Mouse (Mus musculus): ENCODE measurements at regions not wholly inside any gene's neighbourhood (a gene's known extent, or its start where the extent isn't known, plus 50 kb on each side); places are given as distances from the start of the nearest gene placed in this dataset.

DNA sequence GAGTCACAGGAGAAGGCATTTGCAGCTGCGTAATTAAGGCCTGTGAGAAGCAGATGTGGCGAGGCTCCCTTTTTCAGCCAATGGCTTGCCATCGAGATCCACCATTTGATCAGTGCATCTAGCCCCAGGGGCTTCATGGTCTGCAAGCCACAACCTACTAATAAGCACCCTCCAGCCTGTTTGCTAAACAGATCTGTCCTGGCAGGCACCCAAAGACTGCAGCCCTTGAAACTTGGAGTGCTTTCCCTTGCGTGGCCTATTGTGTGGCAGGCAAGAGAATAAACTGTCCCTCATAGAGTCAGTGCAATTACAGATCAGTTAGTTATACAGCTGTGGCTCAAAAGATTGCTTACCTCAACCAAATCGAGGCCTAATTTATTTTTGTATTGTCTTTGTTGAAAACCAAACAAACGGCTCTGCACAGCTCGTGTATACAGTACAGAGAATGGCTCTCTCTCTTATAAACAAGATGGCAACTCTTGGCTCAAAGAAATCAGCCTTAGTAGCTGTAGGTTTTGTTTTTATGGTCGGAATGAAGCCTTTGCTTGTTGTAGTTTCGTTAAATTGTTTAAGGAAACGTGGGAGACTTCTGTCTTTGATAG, 195.9 kb upstream of the Satb2 start:
- DNase-seq (ENCODE audit: low spot score in 2 of 2): no peak

DNA sequence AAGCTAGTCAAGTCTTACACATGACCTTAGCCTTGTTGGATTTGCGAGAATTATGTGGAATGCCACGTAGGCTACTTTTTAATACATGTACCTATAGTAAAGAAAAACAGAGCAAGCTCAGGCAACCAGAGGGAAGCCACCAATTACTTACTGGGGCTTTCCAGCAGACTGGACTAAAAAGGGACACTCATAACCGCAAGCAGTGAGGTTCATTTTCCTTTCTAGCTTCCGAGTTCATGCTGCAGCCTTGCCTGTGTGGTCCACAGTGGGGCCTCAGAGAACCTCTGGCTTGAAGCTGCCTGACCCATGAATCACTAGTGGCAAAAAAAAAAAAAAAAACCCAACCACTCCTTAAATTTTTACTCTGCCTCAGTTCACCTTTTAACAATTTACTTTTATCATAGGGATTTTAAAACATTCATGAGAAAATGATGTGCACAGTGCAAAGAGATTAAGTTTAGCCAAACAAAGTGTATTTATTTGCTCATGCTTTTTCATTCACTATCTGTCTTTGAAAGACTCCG, 188.6 kb upstream of the 1700066M21Rik start:
- no peak for DNase-seq (ENCODE audit: low spot score in 2 of 2)

DNA sequence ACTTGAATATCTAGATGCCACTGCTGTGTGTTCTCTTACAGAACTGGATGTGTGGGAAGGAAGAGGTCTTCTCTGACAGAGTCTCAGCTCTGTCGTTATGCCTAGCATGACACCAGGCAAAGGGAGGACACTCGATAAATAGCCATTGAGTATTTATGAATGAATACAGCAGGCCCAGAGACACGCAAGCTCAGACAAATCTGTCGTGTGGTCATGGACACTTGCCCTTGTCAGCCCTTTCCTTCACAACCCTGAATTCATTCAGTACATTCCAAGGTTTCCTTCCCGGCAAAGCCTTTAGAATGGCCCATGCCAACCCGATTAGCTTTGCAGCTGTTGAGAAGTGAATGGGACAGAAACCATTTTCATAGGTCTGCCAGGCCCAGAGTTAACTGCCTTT, 176.1 kb upstream of the 1700066M21Rik start:
- no peak for DNase-seq (ENCODE audit: low spot score in 2 of 2)

DNA sequence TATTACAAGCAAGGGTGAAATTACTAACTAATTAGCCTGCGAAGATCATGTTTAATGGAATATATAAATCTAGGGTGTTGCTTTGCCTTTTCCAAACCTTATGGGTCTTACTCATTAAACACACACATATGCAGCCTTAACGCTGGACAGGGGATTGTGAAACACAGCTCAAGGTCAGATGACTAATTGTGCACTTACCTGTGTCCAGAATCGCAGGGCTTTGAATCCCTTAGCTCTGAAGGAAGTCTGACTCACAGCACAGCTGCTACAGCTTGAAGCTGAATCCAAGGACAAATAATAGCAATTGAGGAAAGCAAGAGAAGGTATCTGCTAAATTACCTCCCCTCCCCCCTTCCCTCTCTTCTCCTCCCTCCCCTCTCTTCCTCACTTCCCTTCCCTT, 173.1 kb upstream of the 1700066M21Rik start:
- DNase-seq (ENCODE audit: low spot score in 2 of 2): no peak

GRCm38 (mm10) chr1:57205198-57205987, 172.0 kb upstream of the 1700066M21Rik start:
- DNase-seq (ENCODE audit: low spot score in 2 of 2): peak; percentile 55 to 66

DNA sequence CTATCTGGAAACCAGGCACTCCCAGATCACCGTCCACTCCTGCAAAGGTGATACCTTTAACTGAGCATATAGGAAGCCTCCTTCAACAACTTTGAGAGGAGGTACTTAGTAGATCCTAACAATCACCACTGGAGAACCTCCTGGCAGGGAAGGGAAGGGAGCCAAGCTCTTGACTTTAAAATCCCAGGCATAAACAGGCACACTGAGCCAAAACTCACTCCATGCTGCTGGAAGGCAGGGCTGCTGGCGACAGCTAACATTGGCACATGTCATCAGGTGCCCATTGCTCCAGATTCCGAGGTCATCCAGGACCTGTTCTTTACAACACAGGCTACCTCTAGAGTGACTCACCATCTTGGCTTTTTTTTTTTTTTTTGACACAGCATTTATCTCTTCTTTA, 170.9 kb upstream of the 1700066M21Rik start:
- no peak for DNase-seq (ENCODE audit: low spot score in 2 of 2)

DNA sequence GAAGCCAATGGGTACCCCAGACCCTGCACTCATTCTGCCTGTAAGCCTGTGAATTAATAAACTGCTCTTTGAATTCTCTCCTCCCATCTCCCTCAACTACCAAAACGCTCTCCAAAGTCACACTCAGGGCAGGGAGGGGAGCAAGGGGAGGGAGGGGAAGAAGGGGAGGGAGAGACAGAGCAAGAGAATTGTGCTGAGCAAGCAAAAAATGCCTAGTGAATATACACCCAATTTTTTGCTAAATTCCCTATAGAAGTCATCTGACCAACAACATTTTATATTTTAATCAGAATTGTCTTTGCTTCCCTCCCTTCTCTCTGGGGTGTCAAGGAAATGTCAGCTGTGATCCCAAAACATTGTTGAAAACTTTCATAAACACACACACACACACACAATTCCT, 170.5 kb upstream of the 1700066M21Rik start:
- no peak for DNase-seq (ENCODE audit: low spot score in 2 of 2)

GRCm38 (mm10) chr1:57208415-57208814, 169.0 kb upstream of the 1700066M21Rik start:
- no peak for DNase-seq (ENCODE audit: low spot score in 2 of 2)

- no peak for DNase-seq (ENCODE audit: low spot score in 2 of 2)
Observed at GRCm38 (mm10) chr1:57209281-57209680, 168.1 kb upstream of the 1700066M21Rik start.

DNA sequence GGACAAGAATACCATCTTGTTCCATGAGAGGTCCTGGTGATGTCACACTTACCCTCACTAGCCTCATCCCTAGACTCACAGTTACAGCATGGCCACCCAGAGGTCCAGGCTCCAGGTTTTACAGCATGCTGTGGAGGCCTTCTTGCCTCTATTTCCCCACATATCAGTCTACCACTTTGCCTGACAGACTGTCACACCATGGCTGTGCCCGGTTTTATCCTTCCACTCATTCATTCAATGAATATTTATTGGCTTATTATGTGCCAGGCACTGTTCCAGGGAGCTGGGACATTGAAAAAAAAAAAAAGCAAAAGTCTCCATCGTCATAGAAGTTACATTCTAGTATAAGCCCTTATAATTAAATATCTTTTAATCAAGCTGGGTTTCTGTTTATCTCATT, 166.4 kb upstream of the 1700066M21Rik start:
- no peak for DNase-seq (ENCODE audit: low spot score in 2 of 2)

DNA sequence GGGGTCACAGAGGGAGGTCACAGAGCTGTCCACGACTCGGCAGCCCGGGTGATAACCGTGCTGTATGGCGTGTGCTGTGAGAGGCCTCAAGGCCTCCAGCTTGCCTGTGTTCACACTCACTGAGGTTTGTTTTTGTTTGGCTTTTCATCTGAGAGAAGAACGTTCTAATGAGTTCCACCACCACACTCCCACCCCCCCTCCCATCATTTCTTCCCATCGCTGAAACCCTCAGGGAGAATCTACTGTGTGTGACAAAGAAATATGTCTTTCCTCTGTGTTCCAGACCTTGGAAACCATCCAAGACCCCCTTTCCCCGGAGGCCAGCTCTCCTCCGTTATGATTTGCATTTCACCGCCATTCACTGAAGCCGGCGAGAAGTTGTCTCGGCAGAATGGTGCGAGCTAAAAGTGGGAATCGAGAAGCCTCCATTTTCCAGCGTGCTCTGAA, 164.0 kb upstream of the 1700066M21Rik start:
- DNase-seq (ENCODE audit: low spot score in 2 of 2): no peak

DNA sequence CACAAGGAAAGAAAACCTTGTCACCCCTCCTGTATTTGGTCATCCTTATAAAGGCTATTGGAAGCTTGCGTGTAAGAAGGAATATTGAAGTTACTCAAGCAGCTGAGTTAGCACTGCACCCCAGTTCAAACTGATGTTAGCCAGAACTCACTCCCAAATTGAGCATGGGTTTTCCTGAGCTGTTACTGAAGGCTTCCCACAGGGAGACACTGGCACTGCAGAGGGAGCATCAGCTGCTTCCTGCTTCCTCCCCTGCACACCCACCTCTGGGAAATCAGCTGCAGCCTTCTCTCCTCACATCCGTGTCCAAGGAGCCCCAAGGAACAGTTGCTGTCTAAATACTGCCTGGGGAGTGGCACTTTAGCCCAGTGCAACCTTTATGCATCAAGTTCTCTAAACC, 163.2 kb upstream of the 1700066M21Rik start:
- no peak for DNase-seq (ENCODE audit: low spot score in 2 of 2)

GRCm38 (mm10) chr1:57217656-57218055, 159.8 kb upstream of the 1700066M21Rik start:
- no peak for DNase-seq (ENCODE audit: low spot score in 2 of 2)

GRCm38 (mm10) chr1:57218127-57218526, 159.3 kb upstream of the 1700066M21Rik start:
- DNase-seq (ENCODE audit: low spot score in 2 of 2): no peak

GRCm38 (mm10) chr1:57218616-57219015, 158.8 kb upstream of the 1700066M21Rik start:
- no peak for DNase-seq (ENCODE audit: low spot score in 2 of 2)

- peak; percentile 28 to 46 for DNase-seq (ENCODE audit: low spot score in 2 of 2)
Observed at GRCm38 (mm10) chr1:57224425-57225104, 152.9 kb upstream of the 1700066M21Rik start.

- DNase-seq (ENCODE audit: low spot score in 2 of 2): no peak
Observed at GRCm38 (mm10) chr1:57243607-57244408, 133.6 kb upstream of the 1700066M21Rik start.

GRCm38 (mm10) chr1:57259626-57260025, 117.8 kb upstream of the 1700066M21Rik start:
- DNase-seq (ENCODE audit: low spot score in 2 of 2): no peak

GRCm38 (mm10) chr1:57265012-57265760, 112.2 kb upstream of the 1700066M21Rik start:
- no peak for DNase-seq (ENCODE audit: low spot score in 2 of 2)

DNA sequence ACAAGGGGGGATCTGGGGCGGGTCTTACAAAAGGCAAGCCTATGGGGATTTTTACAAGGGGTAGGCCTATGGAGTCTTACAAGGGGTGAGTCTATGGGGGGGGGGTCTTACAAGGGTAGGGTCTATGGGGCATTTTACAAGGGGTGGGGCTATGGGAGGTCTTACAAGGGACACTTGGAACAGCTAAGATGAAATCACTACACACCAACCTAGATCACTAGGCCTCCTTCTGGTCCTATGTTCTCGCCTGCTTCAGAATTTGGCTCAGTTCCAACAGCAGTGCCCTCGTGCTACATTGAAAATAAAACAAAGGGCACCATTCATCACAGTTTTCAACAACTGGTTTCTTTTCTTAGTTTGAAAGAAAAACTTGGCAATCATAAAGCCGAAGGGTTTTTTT, 110.7 kb upstream of the 1700066M21Rik start:
- DNase-seq (ENCODE audit: low spot score in 2 of 2): no peak

DNA sequence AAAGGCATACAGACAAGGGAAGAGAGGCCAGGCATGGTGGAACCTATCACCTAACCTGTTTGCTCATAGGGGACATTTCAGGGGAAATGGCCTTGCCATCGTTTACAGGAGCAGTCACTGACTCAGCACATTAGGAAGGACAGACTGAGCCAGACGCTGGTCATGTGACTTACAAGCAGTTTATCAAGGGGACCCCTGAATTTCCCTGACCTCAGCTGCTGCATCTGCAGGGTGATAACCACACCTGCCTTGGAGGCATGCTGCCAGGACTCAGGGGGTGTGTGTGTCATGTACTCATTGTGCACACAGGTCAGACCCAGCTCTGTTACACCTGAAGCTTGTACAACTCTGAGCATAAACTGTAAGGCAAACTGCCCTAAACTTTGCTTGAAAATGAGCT, 109.6 kb upstream of the 1700066M21Rik start:
- no peak for DNase-seq (ENCODE audit: low spot score in 2 of 2)
